Mouse (Mus musculus): ENCODE data around the gene Sdhc.

Sdhc gene

DNA sequence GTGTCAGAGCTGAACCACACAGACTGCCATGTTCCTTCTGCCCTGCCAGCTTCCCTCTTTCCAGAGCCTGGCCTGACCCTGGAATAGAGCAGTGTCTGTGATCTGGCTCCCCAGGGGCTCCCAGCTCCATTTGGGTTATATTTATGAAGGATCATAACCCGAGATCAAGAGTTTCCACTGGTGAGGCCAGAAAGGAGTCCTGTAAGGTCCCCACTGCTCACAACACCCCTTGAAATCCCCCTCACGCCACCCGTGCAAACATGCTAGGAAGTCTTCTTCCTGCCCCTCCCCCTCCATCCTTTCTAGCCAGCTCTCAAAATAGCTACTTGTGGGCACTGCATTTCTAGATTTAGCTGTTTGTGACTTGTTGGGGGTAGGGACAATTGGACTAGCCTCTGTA is 33.2 kb upstream of the Sdhc start:
- CTCF ChIA-PET, result interaction anchor here in 2 of 4 experiments (0.5 to 0.9 kb wide), 3 partner anchors 24 to 282 kb away, joined by 3 to 10 read pairs (median 3); no protein-coding TSS in a partner anchor
- POLR2A ChIA-PET, result interaction anchor here in 2 of 4 experiments (0.7 to 4.8 kb wide), 7 partner anchors 10 to 66 kb away, joined by 3 to 18 read pairs (median 3); partner anchors contain the start of genes Adamts4 (in 1 of the 2) and Pcp4l1 (in 1 of the 2)

DNA sequence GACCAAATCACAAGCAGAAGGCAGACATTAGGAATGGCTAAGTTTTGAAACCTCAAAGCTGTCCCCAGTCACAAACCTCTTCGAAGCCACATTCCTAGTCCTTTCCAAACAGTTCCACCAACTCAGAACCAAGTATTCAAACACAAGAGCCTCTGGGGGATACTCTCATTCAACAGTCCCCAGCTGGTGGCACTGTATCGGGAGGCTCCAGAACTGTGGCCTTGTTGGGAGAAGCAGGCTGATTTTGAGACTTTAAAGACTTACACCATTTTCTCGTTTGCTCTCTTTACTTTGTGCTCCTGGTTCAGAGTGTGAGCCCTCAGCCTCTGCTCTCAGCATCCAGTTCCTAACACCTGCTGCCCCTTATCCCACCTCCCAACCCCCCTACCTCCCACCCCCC is 32.6 kb upstream of the Sdhc start:
- ChIA-PET POLR2A (interaction anchor here in 2 of 4 experiments (0.7 to 4.8 kb wide), 3 partner anchors 12 to 67 kb away, joined by 4 to 18 read pairs (median 10); partner anchors contain the start of genes Adamts4 (in 1 of the 2) and Pcp4l1 (in 1 of the 2)), CTCF (interaction anchor here in 2 of 4 experiments (0.5 to 0.9 kb wide), 3 partner anchors 24 to 281 kb away, joined by 3 to 10 read pairs (median 3); no protein-coding TSS in a partner anchor)

DNA sequence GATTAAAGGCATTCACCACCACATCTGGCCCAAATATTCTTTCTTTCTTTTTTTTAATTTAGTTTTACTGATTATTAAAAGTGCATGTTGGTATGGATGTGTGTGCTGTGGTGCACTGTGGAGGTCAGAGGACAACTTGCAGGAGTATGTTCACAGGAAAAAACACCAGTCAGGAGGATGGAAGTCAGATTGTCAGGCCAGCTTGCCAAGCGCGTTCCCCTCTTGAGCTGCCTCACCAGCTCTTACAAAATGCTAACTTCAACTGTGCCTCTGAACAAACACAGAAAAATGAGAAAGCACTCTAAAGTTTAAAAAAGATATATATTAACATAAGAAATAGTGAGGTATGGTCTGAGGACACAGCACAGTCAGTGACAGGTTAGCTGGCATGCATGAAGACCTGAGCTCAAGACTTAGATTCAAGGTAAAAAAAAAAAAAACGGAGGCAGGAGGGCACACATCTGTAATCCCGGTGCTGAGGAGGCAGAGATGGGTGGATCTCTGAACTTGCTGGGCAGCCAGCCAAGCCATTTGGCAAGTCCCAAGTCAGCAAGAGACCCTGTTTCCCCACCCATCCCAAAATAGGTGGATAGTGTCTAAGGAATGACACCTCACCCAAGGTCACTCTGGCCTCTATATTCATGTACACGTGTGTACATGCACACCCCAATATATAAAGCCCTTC is 29.2 kb upstream of the Sdhc start:
- ChIA-PET CTCF (no interaction called here), POLR2A (interaction anchor here in 3 of 4 experiments (0.6 to 1.2 kb wide), 4 partner anchors 11 to 398 kb away, joined by 3 to 4 read pairs (median 3); no protein-coding TSS in a partner anchor)

GRCm38 (mm10) chr1:171172779-171173178 is 22.4 kb upstream of the Sdhc start:
- ChIA-PET CTCF (interaction anchor here in 2 of 4 experiments (0.7 to 0.9 kb wide), 2 partner anchors 48 to 109 kb away, joined by 5 to 6 read pairs; no protein-coding TSS in a partner anchor), POLR2A (interaction anchor here in 1 of 4 experiments (1.5 to 1.6 kb wide), 2 partner anchors 9 to 45 kb away, joined by 3 to 5 read pairs; no protein-coding TSS in a partner anchor)

GRCm38 (mm10) chr1:171171138-171171537 is 20.7 kb upstream of the Sdhc start:
- POLR2A ChIA-PET, result no interaction called here
- CTCF ChIA-PET, result no interaction called here

GRCm38 (mm10) chr1:171169913-171170312 is 19.5 kb upstream of the Sdhc start:
- CTCF ChIA-PET, result interaction anchor here in 2 of 4 experiments (0.6 to 1.1 kb wide), 2 partner anchors 23 to 51 kb away, joined by 3 to 4 read pairs; no protein-coding TSS in a partner anchor
- POLR2A ChIA-PET, result interaction anchor here in 1 of 4 experiments (1.0 to 1.7 kb wide), 2 partner anchors 14 to 51 kb away, joined by 3 to 5 read pairs; no protein-coding TSS in a partner anchor

DNA sequence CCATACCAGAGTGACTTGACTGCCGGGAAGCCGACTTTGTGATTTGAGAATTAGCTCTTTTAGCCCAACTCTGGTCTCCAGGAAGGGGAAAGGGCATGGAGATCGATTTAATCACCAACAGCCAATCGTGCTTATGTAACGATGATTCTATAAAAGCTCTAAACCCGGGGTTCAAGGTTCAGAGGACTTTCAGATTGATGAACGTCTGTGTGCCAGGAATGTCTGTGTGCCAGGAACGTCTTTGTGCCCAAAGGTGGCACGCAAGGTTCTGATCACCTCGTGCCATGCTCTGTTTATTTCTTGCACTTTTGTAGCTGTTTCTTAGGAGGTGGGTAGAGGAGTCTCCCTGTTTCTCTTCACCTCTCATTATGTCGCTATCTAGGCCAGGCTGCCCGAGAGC is 18.5 kb upstream of the Sdhc start:
- ChIA-PET POLR2A (interaction anchor here in 2 of 4 experiments (1.0 to 2.2 kb wide), 5 partner anchors 12 to 53 kb away, joined by 3 to 11 read pairs (median 5); partner anchors contain the start of gene Tomm40l (in 1 of the 2)), CTCF (interaction anchor here in 3 of 4 experiments (1.1 to 2.6 kb wide), 4 partner anchors 50 to 52 kb away, joined by 3 to 8 read pairs (median 4); no protein-coding TSS in a partner anchor)

- POLR2A ChIA-PET, result interaction anchor here in 2 of 4 experiments (0.5 to 2.0 kb wide), 2 partner anchors 55 to 134 kb away, joined by 4 read pairs; no protein-coding TSS in a partner anchor
- CTCF ChIA-PET, result interaction anchor here in 1 of 4 experiments (0.6 kb wide), 1 partner anchor 38 kb away, joined by 3 read pairs; no protein-coding TSS in a partner anchor
Observed at GRCm38 (mm10) chr1:171165629-171166345, 15.4 kb upstream of the Sdhc start.

GRCm38 (mm10) chr1:171164258-171164657 is 13.9 kb upstream of the Sdhc start:
- ChIA-PET POLR2A (interaction anchor here in 2 of 4 experiments (0.9 to 2.0 kb wide), 2 partner anchors 9 to 56 kb away, joined by 3 to 4 read pairs; no protein-coding TSS in a partner anchor), CTCF (interaction anchor here in 2 of 4 experiments (1.0 to 2.4 kb wide), 8 partner anchors 10 to 117 kb away, joined by 3 to 14 read pairs (median 4); partner anchors contain the start of genes Pcp4l1 (in 1 of the 2), Ppox (in 1 of the 2) and Tomm40l (in 1 of the 2))

- ChIA-PET CTCF (interaction anchor here in 2 of 4 experiments (0.6 to 1.8 kb wide), 2 partner anchors 42 to 58 kb away, joined by 7 to 15 read pairs; no protein-coding TSS in a partner anchor), POLR2A (interaction anchor here in 1 of 4 experiments (0.9 to 1.9 kb wide), 2 partner anchors 33 to 34 kb away, joined by 3 to 5 read pairs; partner anchors contain the start of gene Pcp4l1)
Observed at GRCm38 (mm10) chr1:171162526-171162925, 12.1 kb upstream of the Sdhc start.

GRCm38 (mm10) chr1:171159485-171159975 is 9.1 kb upstream of the Sdhc start:
- ChIA-PET CTCF (interaction anchor here in 2 of 4 experiments (0.6 to 0.7 kb wide), 2 partner anchors 18 to 24 kb away, joined by 3 to 10 read pairs; no protein-coding TSS in a partner anchor), POLR2A (interaction anchor here in 1 of 4 experiments (0.9 to 1.0 kb wide), 2 partner anchors 8 to 28 kb away, joined by 4 read pairs; no protein-coding TSS in a partner anchor)

DNA sequence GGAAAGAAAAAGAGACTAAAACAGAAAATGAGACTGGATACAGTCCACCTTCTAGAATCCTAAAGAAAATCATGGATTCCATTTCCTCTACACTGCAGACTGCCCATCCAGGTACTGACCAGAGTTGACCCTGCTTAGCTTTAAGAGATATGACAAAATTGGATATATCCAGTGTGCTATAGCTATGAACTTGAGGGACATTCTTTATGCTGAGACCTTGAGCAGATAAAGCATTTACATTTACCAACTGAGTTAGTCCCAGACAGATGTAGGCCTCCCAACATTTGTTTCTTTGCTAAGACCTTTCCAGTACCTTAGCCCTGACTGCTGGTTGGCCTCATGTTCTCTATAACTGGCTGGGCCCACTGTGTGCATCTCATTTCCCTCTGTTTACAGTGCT is 7.6 kb upstream of the Sdhc start:
- CTCF ChIA-PET, result interaction anchor here in 1 of 4 experiments (0.7 kb wide), 1 partner anchor 9 kb away, joined by 3 read pairs; no protein-coding TSS in a partner anchor

DNA sequence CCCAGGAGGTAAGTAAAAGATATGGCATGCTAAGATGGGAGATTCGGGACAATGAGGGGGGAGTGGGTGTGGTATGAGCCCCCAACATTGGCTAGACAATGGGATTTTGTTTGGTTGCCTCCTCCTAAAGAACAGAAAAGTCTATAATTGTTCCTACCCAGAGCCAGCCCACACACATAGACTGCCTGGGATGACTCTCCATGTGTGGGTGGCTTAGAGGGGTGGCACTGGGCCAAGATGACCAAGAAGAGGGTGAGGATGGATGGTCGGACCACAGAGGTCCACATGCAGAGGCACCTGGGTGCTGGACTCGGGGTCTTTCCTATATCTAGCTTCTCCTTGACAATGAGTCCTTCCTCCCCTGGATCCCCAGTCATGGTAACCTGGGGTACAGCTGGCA is 6.2 kb upstream of the Sdhc start:
- POLR2A ChIA-PET, result interaction anchor here in 2 of 4 experiments (0.6 to 1.8 kb wide), 2 partner anchors 12 to 45 kb away, joined by 4 to 5 read pairs; no protein-coding TSS in a partner anchor
- CTCF ChIA-PET, result no interaction called here

More for the DNA sequence above, 7.6 kb upstream of the Sdhc start:
- POLR2A ChIA-PET, result interaction anchor here in 1 of 4 experiments (0.6 kb wide), 1 partner anchor 29 kb away, joined by 3 read pairs; no protein-coding TSS in a partner anchor

DNA sequence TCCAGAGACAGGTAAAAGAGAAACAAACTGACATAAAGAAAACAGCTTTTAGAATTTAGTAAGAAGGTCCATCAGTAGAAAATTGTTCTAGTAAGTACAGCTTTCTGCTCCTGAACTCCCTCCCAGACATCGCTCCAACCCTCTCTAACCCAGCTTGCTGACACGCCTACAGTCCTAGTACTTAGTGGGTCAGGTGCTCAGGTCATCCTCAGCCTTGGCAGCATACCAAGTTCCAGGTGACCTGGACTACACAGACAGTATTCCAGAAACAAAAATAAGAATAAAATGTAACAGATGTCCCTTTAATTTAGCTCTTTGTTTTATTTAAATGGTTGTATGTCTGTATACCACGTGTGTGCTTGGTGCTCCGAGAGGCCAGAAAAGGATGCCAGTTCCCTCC is 1.6 kb upstream of the Sdhc start:
- ChIA-PET CTCF (no interaction called here), POLR2A (interaction anchor here in 2 of 4 experiments (0.6 to 1.8 kb wide), 9 partner anchors 8 to 285 kb away, joined by 3 to 7 read pairs (median 3); partner anchors contain the start of genes F11r (in 1 of the 2) and Nr1i3 (in 1 of the 2))

DNA sequence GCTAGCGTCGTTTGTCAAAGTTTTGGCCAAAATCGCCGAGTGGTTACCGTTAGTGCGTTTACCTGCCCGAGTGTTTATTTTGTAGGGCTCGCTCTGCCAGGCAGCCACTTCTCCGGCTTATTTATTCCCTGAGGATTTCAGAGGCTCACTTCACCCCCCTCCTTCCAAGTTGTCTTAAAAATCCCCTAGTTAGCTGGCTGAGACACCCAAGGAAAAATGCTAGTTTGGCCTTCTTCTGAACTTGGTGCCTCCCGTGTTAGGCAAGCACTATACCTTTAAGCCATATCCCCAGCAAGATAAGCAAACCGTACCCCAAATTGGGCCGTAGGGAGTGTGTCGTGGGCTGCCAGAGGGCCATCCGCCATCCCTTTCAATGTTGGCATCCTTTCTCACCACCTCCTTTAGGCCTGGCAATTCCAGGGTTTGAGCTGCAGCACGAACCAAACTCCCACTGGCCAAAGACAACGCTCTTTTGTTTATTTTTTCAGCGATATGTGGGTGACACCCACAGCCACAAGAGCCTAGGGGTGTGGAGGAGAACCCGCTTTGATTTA is 512 bp upstream of the Sdhc start:
- POLR2A ChIA-PET, result interaction anchor here in 3 of 4 experiments (0.6 to 1.8 kb wide), 12 partner anchors 9 to 224 kb away, joined by 3 to 7 read pairs (median 3); partner anchors contain the start of gene B4galt3 (in 1 of the 3)
- CTCF ChIA-PET, result no interaction called here

DNA sequence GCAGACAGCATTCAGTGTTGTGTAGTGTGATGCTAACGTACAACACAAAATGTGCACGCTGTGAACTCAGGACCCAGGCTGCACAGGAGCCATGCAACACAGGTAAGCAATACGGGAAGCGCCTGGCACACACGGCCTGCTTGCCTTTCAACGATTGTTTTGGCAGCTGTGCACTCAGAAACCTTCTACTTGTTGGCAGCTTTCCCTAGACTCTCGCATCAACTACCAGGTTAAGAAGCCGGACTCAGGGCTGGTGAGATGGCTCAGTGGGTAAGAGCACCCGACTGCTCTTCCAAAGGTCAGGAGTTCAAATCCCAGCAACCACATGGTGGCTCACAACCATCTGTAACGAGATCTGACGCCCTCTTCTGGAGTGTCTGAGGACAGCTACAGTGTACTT is 7.4 kb downstream of the Sdhc start:
- POLR2A ChIA-PET, result interaction anchor here in 2 of 4 experiments (0.6 to 2.5 kb wide), 6 partner anchors 18 to 1455 kb away, joined by 3 to 6 read pairs (median 4); partner anchors contain the start of gene Dedd (in 1 of the 2)
- CTCF ChIA-PET, result interaction anchor here in 2 of 4 experiments (0.6 to 1.3 kb wide), 4 partner anchors 23 to 123 kb away, joined by 3 to 8 read pairs (median 4); partner anchors contain the start of gene Tomm40l (in 1 of the 2)
